In the genomic region with DNA sequence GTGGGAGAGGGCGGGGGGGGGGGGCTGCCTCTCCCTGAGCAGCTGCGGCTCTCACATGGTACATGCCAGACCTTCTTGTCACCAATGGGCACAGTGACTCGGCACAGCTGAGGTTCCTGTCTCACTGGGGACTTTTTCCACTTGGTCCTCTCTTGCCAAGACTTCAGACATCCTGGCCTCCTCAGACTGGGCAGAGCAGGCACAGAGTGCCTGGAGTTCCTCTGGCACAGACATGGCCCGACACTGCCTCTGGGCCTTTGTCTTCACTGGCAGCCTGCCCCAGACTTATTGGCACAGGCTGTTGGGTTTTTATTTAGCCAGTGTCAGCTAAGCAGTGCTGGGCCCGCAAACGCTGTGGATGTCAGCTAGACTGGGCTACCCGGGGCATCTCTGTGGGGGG, we compare ENCODE assay signal across 8 mouse cellular contexts. TPM values are rescaled to one million over a fixed set of nuclear protein-coding genes. Genes with fewer than 3 reads are reported as not detected.
DNase-seq lines count a peak whose midpoint lies in the region; ATAC-seq lines count a peak whose summit lies in the region.

No protein-coding gene starts in this region.

- peak; percentile 79 for ATAC-seq in forebrain, embryonic 14.5 days
- ATAC-seq in neural tube, embryonic 13.5 days (ENCODE audit: low read depth), result peak; percentile 67

- no peaks in the 10 kb centered on the region for H3K27me3 ChIP-seq in forebrain, embryonic 14.5 days (replicated peaks; ENCODE audit: control insufficient read depth, insufficient read depth, low read length)
- H3K27me3 ChIP-seq in neural tube, embryonic 13.5 days, result no peaks in the 10 kb centered on the region

- no peak overlapping the region for H3K4me3 ChIP-seq in forebrain, embryonic 14.5 days (ENCODE audit: low read depth, low read length)
- no peak overlapping the region for H3K4me3 ChIP-seq in neural tube, embryonic 13.5 days

- intact Hi-C loops in heart, postnatal 14 days (cut with DNase I), result no loop called here

- 8% methylated on average over 7 of the region's 7 CpGs for WGBS in forebrain, embryonic 14.5 days
- WGBS in neural tube, embryonic 13.5 days, result 22% methylated on average over 7 of the region's 7 CpGs

- no peaks in the 10 kb centered on the region for H3K36me3 ChIP-seq in forebrain, embryonic 14.5 days (ENCODE audit: control insufficient read depth, insufficient read depth, low read length)
- H3K36me3 ChIP-seq in neural tube, embryonic 13.5 days, result no peaks in the 10 kb centered on the region

- peak overlapping the region; percentile 81 for H3K27ac ChIP-seq in forebrain, embryonic 14.5 days (ENCODE audit: low read depth, low read length)
- peak overlapping the region; percentile 89 for H3K27ac ChIP-seq in neural tube, embryonic 13.5 days (replicated peaks)

- H3K9ac ChIP-seq in forebrain, embryonic 14.5 days (ENCODE audit: low read length), result peak overlapping the region; percentile 22; the same call in 1 of the 2 replicates
- H3K9ac ChIP-seq in neural tube, embryonic 13.5 days, result no peak overlapping the region

- peak; percentile 34 for DNase-seq in urinary bladder, postnatal 10 days (ENCODE audit: low spot score)
- no peak for DNase-seq in urinary bladder, adult 2 months (ENCODE audit: low spot score)
- DNase-seq in forebrain, embryonic 14.5 days (ENCODE audit: low spot score), result peak; percentile 91
- DNase-seq in heart, postnatal 14 days, result peak; percentile 80 to 86
- peak; percentile 76 to 82 for DNase-seq in layer of hippocampus, postnatal 36 days
- no peak for DNase-seq in thymus, postnatal 4 days
- DNase-seq in natural killer cell, adult 2 months (ENCODE audit: low spot score in 2 of 2), result no peak

- no peak overlapping the region; the same call in 1 of the 2 replicates for H3K4me2 ChIP-seq in forebrain, embryonic 14.5 days (ENCODE audit: low read length)
- H3K4me2 ChIP-seq in neural tube, embryonic 13.5 days, result peak overlapping the region; percentile 16; the same call in 1 of the 2 replicates

- H3K4me1 ChIP-seq in forebrain, embryonic 14.5 days (ENCODE audit: control insufficient read depth, insufficient read depth, low read length), result peaks cover 65% of the 10 kb centered on the region
- H3K4me1 ChIP-seq in neural tube, embryonic 13.5 days (replicated peaks), result peaks cover 100% of the 10 kb centered on the region

- no peaks in the 10 kb centered on the region for H3K9me3 ChIP-seq in forebrain, embryonic 14.5 days (replicated peaks; ENCODE audit: control insufficient read depth, low read length)
- no peaks in the 10 kb centered on the region for H3K9me3 ChIP-seq in neural tube, embryonic 13.5 days

RNA-seq across cellular contexts. Expression of a gene that starts 18.7 kb away (rescaled TPM):
- polyA plus RNA-seq in urinary bladder, adult 2 months (2012; rRNA removed), result 37.0 and 54.0 TPM in 2 replicates
- polyA plus RNA-seq in forebrain, embryonic 14.5 days (2014; fragmentation: Nextera tagmentation; extraction: Ambion mirVana), result 6.9 and 8.8 TPM in 2 replicates
- 10 to 100 TPM; 32.4 to 32.5 TPM for total RNA-seq in heart, postnatal 14 days (2021)
- 10 to 100 TPM; 20.3 to 23.2 TPM for total RNA-seq in layer of hippocampus, postnatal 36 days (2021)
- polyA plus RNA-seq in neural tube, embryonic 13.5 days (2015; fragmentation: Nextera tagmentation; extraction: Ambion mirVana), result 5.2 and 6.0 TPM in 2 replicates

RNA-seq across cellular contexts. Expression of a gene that starts 38.9 kb away (rescaled TPM):
- 11.3 and 15.7 TPM in 2 replicates for polyA plus RNA-seq in urinary bladder, adult 2 months (2012; rRNA removed)
- polyA plus RNA-seq in forebrain, embryonic 14.5 days (2014; fragmentation: Nextera tagmentation; extraction: Ambion mirVana), result not detected in 2 replicates
- under 1 TPM; 0.31 to 0.44 TPM for total RNA-seq in heart, postnatal 14 days (2021)
- under 1 TPM in 1 of 2 experiments, not detected in 1; 0.35 TPM for total RNA-seq in layer of hippocampus, postnatal 36 days (2021)
- 0.22 and 0.40 TPM in 2 replicates for polyA plus RNA-seq in neural tube, embryonic 13.5 days (2015; fragmentation: Nextera tagmentation; extraction: Ambion mirVana)

Comparison
In these comparisons a context has a peak if more than half of its experiments do, and no peak if none do; other contexts are left out.
1. DNase-seq: peak in urinary bladder, postnatal 10 days (single experiment), forebrain, embryonic 14.5 days (single experiment), heart, postnatal 14 days (2 of 2) and layer of hippocampus, postnatal 36 days (2 of 2); none in urinary bladder, adult 2 months (single experiment), thymus, postnatal 4 days (single experiment) and natural killer cell, adult 2 months (0 of 2).